In genomic region chr10:60027619-60028084, GRCm38 (mm10) we compare ENCODE assay signal across 9 mouse cellular contexts. TPM values are rescaled to one million over a fixed set of nuclear protein-coding genes. Genes with fewer than 3 reads are reported as not detected.
DNase-seq lines count a peak whose midpoint lies in the region; ATAC-seq and TF ChIP-seq lines count a peak whose summit lies in the region.
"Had no signal": no experiment of that assay in that cellular context is flagged by ENCODE, and none has a peak within 500 bp of the region (broad histone marks: within the 10 kb centered on the region; RNA-seq: fewer than 3 reads in every experiment).

No protein-coding gene starts in this region.

- no peaks in the 10 kb centered on the region for H3K27me3 ChIP-seq in forebrain, embryonic 13.5 days
- no peaks in the 10 kb centered on the region for H3K27me3 ChIP-seq in forebrain, embryonic 10.5 days (ENCODE audit: poor library complexity, severe bottlenecking)
- no peaks in the 10 kb centered on the region for H3K27me3 ChIP-seq in midbrain, embryonic 14.5 days (ENCODE audit: control insufficient read depth, insufficient read depth, low read length)
- no peaks in the 10 kb centered on the region for H3K27me3 ChIP-seq in midbrain, embryonic 11.5 days (ENCODE audit: control insufficient read depth, insufficient read depth, low read length)
- H3K27me3 ChIP-seq in intestine, postnatal 0 days (replicated peaks; ENCODE audit: control insufficient read depth, insufficient read depth, low read length), result no peaks in the 10 kb centered on the region
- no peaks in the 10 kb centered on the region for H3K27me3 ChIP-seq in stomach, embryonic 14.5 days (ENCODE audit: control insufficient read depth, insufficient read depth, low read length)
- H3K27me3 ChIP-seq: megakaryocyte, embryonic 14.5 days had no signal

- peak; percentile 41; the same call in 1 of the 2 replicates for ATAC-seq in forebrain, embryonic 13.5 days
- ATAC-seq in midbrain, embryonic 14.5 days (ENCODE audit: low FRiP score, low TSS enrichment), result no peak
- ATAC-seq in midbrain, embryonic 11.5 days (ENCODE audit: low FRiP score), result no peak
- peak; percentile 82 for ATAC-seq in intestine, postnatal 0 days
- no peak for ATAC-seq in stomach, embryonic 14.5 days (ENCODE audit: insufficient number of reproducible peaks, insufficient read depth, low FRiP score, low read depth)
- no peak for ATAC-seq in granulocyte monocyte progenitor cell, adult 5-6 weeks (replicated peaks; ENCODE audit: poor library complexity, severe bottlenecking)

- H3K4me1 ChIP-seq in forebrain, embryonic 13.5 days, result peaks cover 44% of the 10 kb centered on the region
- H3K4me1 ChIP-seq in forebrain, embryonic 10.5 days, result peaks cover 44% of the 10 kb centered on the region
- H3K4me1 ChIP-seq in midbrain, embryonic 14.5 days (ENCODE audit: control insufficient read depth, insufficient read depth, low read length), result peaks cover 17% of the 10 kb centered on the region
- H3K4me1 ChIP-seq in midbrain, embryonic 11.5 days (ENCODE audit: control insufficient read depth, insufficient read depth, low read length), result peaks cover 14% of the 10 kb centered on the region
- peaks cover 10% of the 10 kb centered on the region; the same call in 1 of the 2 replicates for H3K4me1 ChIP-seq in intestine, postnatal 0 days (replicated peaks; ENCODE audit: control insufficient read depth, insufficient read depth, low read length)
- peaks cover 35% of the 10 kb centered on the region for H3K4me1 ChIP-seq in stomach, embryonic 14.5 days (ENCODE audit: control insufficient read depth, insufficient read depth, low read length)

- WGBS in forebrain, embryonic 13.5 days, result 23% methylated on average over 2 of the region's 2 CpGs
- 74% methylated on average over 2 of the region's 2 CpGs for WGBS in forebrain, embryonic 10.5 days
- 68% methylated on average over 2 of the region's 2 CpGs for WGBS in midbrain, embryonic 14.5 days
- WGBS in midbrain, embryonic 11.5 days, result 75% methylated on average over 2 of the region's 2 CpGs
- 14% methylated on average over 2 of the region's 2 CpGs for WGBS in intestine, postnatal 0 days
- WGBS in stomach, embryonic 14.5 days, result 15% methylated on average over 2 of the region's 2 CpGs

- no peak overlapping the region for H3K4me3 ChIP-seq in forebrain, embryonic 13.5 days
- H3K4me3 ChIP-seq in forebrain, embryonic 10.5 days, result no peak overlapping the region
- no peak overlapping the region for H3K4me3 ChIP-seq in midbrain, embryonic 14.5 days (replicated peaks; ENCODE audit: low read depth, low read length)
- H3K4me3 ChIP-seq in midbrain, embryonic 11.5 days (ENCODE audit: low read depth, low read length), result no peak overlapping the region
- no peak overlapping the region for H3K4me3 ChIP-seq in intestine, postnatal 0 days (ENCODE audit: low read depth, low read length)
- no peak overlapping the region for H3K4me3 ChIP-seq in stomach, embryonic 14.5 days (ENCODE audit: low read depth, low read length)
- H3K4me3 ChIP-seq: megakaryocyte, embryonic 14.5 days had no signal

- H3K4me2 ChIP-seq in forebrain, embryonic 13.5 days, result no peak overlapping the region
- no peak overlapping the region for H3K4me2 ChIP-seq in midbrain, embryonic 14.5 days (ENCODE audit: low read length)
- no peak overlapping the region for H3K4me2 ChIP-seq in midbrain, embryonic 11.5 days
- no peak overlapping the region for H3K4me2 ChIP-seq in intestine, postnatal 0 days (replicated peaks; ENCODE audit: low read depth)
- no peak overlapping the region for H3K4me2 ChIP-seq in stomach, embryonic 14.5 days (replicated peaks; ENCODE audit: low read depth, low read length)

- H3K36me3 ChIP-seq in forebrain, embryonic 13.5 days (ENCODE audit: poor library complexity, severe bottlenecking), result peaks cover 5% of the 10 kb centered on the region
- H3K36me3 ChIP-seq in forebrain, embryonic 10.5 days (replicated peaks), result 0 out of 2 replicates have a peak, but pooled peaks cover 8% of the 10 kb centered on the region
- no peaks in the 10 kb centered on the region for H3K36me3 ChIP-seq in midbrain, embryonic 14.5 days (ENCODE audit: control insufficient read depth, insufficient read depth, low read length)
- no peaks in the 10 kb centered on the region for H3K36me3 ChIP-seq in midbrain, embryonic 11.5 days (ENCODE audit: control insufficient read depth, insufficient read depth, low read length)
- peaks cover 8% of the 10 kb centered on the region; the same call in 1 of the 2 replicates for H3K36me3 ChIP-seq in intestine, postnatal 0 days (ENCODE audit: control insufficient read depth, insufficient read depth)
- H3K36me3 ChIP-seq in stomach, embryonic 14.5 days (ENCODE audit: control insufficient read depth, insufficient read depth, low read length), result no peaks in the 10 kb centered on the region

- TF ChIP-seq CTCF in intestine, postnatal 0 days (IDR thresholded peaks at IDR 0.05; ENCODE audit: low read depth), result no peak

- no peaks in the 10 kb centered on the region for H3K9me3 ChIP-seq in forebrain, embryonic 13.5 days (replicated peaks)
- H3K9me3 ChIP-seq in forebrain, embryonic 10.5 days, result no peaks in the 10 kb centered on the region
- no peaks in the 10 kb centered on the region for H3K9me3 ChIP-seq in midbrain, embryonic 14.5 days (ENCODE audit: control insufficient read depth, low read length)
- H3K9me3 ChIP-seq in midbrain, embryonic 11.5 days (ENCODE audit: control insufficient read depth, low read length), result no peaks in the 10 kb centered on the region
- H3K9me3 ChIP-seq in intestine, postnatal 0 days (ENCODE audit: control insufficient read depth), result no peaks in the 10 kb centered on the region
- no peaks in the 10 kb centered on the region for H3K9me3 ChIP-seq in stomach, embryonic 14.5 days (ENCODE audit: control insufficient read depth, low read depth, low read length)
- H3K9me3 ChIP-seq: megakaryocyte, embryonic 14.5 days had no signal

- H3K27ac ChIP-seq in forebrain, embryonic 13.5 days, result peak overlapping the region; percentile 57; the same call in 1 of the 2 replicates
- no peak overlapping the region; the same call in 1 of the 2 replicates for H3K27ac ChIP-seq in forebrain, embryonic 10.5 days
- H3K27ac ChIP-seq in midbrain, embryonic 14.5 days (replicated peaks; ENCODE audit: low read depth, low read length), result 0 out of 2 replicates have a peak overlapping the region, but pooled peaks have one; percentile 26
- H3K27ac ChIP-seq in midbrain, embryonic 11.5 days (ENCODE audit: low read depth, low read length), result no peak overlapping the region
- peak overlapping the region; percentile 78 for H3K27ac ChIP-seq in intestine, postnatal 0 days (ENCODE audit: low read depth, low read length)
- H3K27ac ChIP-seq in stomach, embryonic 14.5 days (ENCODE audit: low read length), result peak overlapping the region; percentile 74

- H3K9ac ChIP-seq in forebrain, embryonic 13.5 days, result no peak overlapping the region
- no peak overlapping the region for H3K9ac ChIP-seq in midbrain, embryonic 14.5 days (replicated peaks; ENCODE audit: low read length)
- no peak overlapping the region for H3K9ac ChIP-seq in midbrain, embryonic 11.5 days (ENCODE audit: low read length)
- H3K9ac ChIP-seq in intestine, postnatal 0 days (ENCODE audit: low read depth, low read length), result peak overlapping the region; percentile 17; the same call in 1 of the 2 replicates
- H3K9ac ChIP-seq in stomach, embryonic 14.5 days (replicated peaks; ENCODE audit: low read depth, low read length), result no peak overlapping the region

- DNase-seq in forebrain, embryonic 10.5 days (ENCODE audit: extremely low spot score, low spot score), result no peak
- peak; percentile 23 for DNase-seq in midbrain, embryonic 14.5 days
- no peak for DNase-seq in midbrain, embryonic 11.5 days (ENCODE audit: low spot score, missing footprints)
- DNase-seq in yolk sac, embryonic 10.5 days (ENCODE audit: low spot score), result no peak

RNA-seq across cellular contexts. Expression of gene Anapc16, which starts 24.7 kb away (rescaled TPM):
- polyA plus RNA-seq in forebrain, embryonic 13.5 days (2015; fragmentation: Nextera tagmentation; extraction: Ambion mirVana), result 122 TPM in 2 replicates
- polyA plus RNA-seq in forebrain, embryonic 10.5 days (2016; fragmentation: Nextera tagmentation; extraction: Ambion mirVana), result 96.8 and 108 TPM in 2 replicates
- polyA plus RNA-seq in midbrain, embryonic 14.5 days (2014; fragmentation: Nextera tagmentation; extraction: Ambion mirVana), result 97.2 and 105 TPM in 2 replicates
- 87.2 and 98.5 TPM in 2 replicates for polyA plus RNA-seq in midbrain, embryonic 11.5 days (2014; fragmentation: Nextera tagmentation; extraction: Ambion mirVana)
- 98.4 and 100 TPM in 2 replicates for polyA plus RNA-seq in intestine, postnatal 0 days (2015; fragmentation: Nextera tagmentation; extraction: Ambion mirVana)
- 116 and 118 TPM in 2 replicates for polyA plus RNA-seq in stomach, embryonic 14.5 days (2014; fragmentation: Nextera tagmentation; extraction: Ambion mirVana)
- total RNA-seq in granulocyte monocyte progenitor cell, adult 5-6 weeks (2014; fragmentation: Nextera tagmentation), result 36.2 and 43.2 TPM in 2 replicates
- 46.2 and 48.8 TPM in 2 replicates for total RNA-seq in granulocyte monocyte progenitor cell, adult 5-6 weeks (2017)

RNA-seq across cellular contexts. Expression of gene Ascc1, which starts 25.0 kb away (rescaled TPM):
- 42.1 and 43.1 TPM in 2 replicates for polyA plus RNA-seq in forebrain, embryonic 13.5 days (2015; fragmentation: Nextera tagmentation; extraction: Ambion mirVana)
- 33.5 and 34.7 TPM in 2 replicates for polyA plus RNA-seq in forebrain, embryonic 10.5 days (2016; fragmentation: Nextera tagmentation; extraction: Ambion mirVana)
- 48.2 and 48.4 TPM in 2 replicates for polyA plus RNA-seq in midbrain, embryonic 14.5 days (2014; fragmentation: Nextera tagmentation; extraction: Ambion mirVana)
- polyA plus RNA-seq in midbrain, embryonic 11.5 days (2014; fragmentation: Nextera tagmentation; extraction: Ambion mirVana), result 42.5 and 43.6 TPM in 2 replicates
- 28.7 TPM in 2 replicates for polyA plus RNA-seq in intestine, postnatal 0 days (2015; fragmentation: Nextera tagmentation; extraction: Ambion mirVana)
- polyA plus RNA-seq in stomach, embryonic 14.5 days (2014; fragmentation: Nextera tagmentation; extraction: Ambion mirVana), result 44.0 and 46.6 TPM in 2 replicates
- 19.4 and 24.3 TPM in 2 replicates for total RNA-seq in granulocyte monocyte progenitor cell, adult 5-6 weeks (2014; fragmentation: Nextera tagmentation)
- total RNA-seq in granulocyte monocyte progenitor cell, adult 5-6 weeks (2017), result 24.8 and 34.2 TPM in 2 replicates

Comparison
In these comparisons a context has a peak if more than half of its experiments do, and no peak if none do; other contexts are left out.
1. H3K27ac ChIP-seq: peak in forebrain, embryonic 13.5 days (single experiment), midbrain, embryonic 14.5 days (single experiment), intestine, postnatal 0 days (single experiment) and stomach, embryonic 14.5 days (single experiment); none in forebrain, embryonic 10.5 days (single experiment) and midbrain, embryonic 11.5 days (single experiment).
2. ATAC-seq: peak in forebrain, embryonic 13.5 days (single experiment) and intestine, postnatal 0 days (single experiment); none in midbrain, embryonic 14.5 days (single experiment), midbrain, embryonic 11.5 days (single experiment), stomach, embryonic 14.5 days (single experiment) and granulocyte monocyte progenitor cell, adult 5-6 weeks (single experiment).